Mouse (Mus musculus) heart, embryonic 11.5 days (tissue): Measurements from ENCODE around the gene Cenpo. TPM values are rescaled to one million over a fixed set of nuclear protein-coding genes. Genes with fewer than 3 reads are reported as not detected.
A peak's percentile ranks its signal among the peaks of the same experiment; 100 is the strongest.

Experiments
- ATAC-seq: fragments of 200-750 bp; cut with Nextera tagmentation; replicated peaks from 2 replicates; pipeline ENCODE4 v1.8.0; 2017; ENCODE audit warnings: moderate library complexity; ENCODE audit not compliant: insufficient number of reproducible peaks, low FRiP score, low TSS enrichment
- H3K27ac ChIP-seq: fragments of 300-500 bp; sonication (generic); 2 replicates; pipeline ENCODE4 v1.5.1; 2014; ENCODE audit warnings: mild to moderate bottlenecking, low read depth, low read length
- H3K27me3 ChIP-seq: fragments of 300-500 bp; sonication (generic); 2 replicates; pipeline ENCODE4 v1.6.1; 2014; ENCODE audit warnings: mild to moderate bottlenecking, low read length, mixed read lengths; ENCODE audit not compliant: control insufficient read depth, insufficient read depth
- H3K36me3 ChIP-seq: fragments of 300-500 bp; sonication (generic); 2 replicates; pipeline ENCODE4 v1.6.1; 2014; ENCODE audit warnings: mild to moderate bottlenecking, low read length, moderate library complexity, mixed read lengths; ENCODE audit not compliant: control insufficient read depth, insufficient read depth
- H3K4me1 ChIP-seq: fragments of 300-500 bp; sonication (generic); 2 replicates; pipeline ENCODE4 v1.6.1; 2014; ENCODE audit warnings: low read length; ENCODE audit not compliant: control insufficient read depth, insufficient read depth
- H3K4me2 ChIP-seq: fragments of 300-500 bp; sonication (generic); 2 replicates; pipeline ENCODE4 v1.6.1; 2014; ENCODE audit warnings: mild to moderate bottlenecking, moderate library complexity
- H3K4me3 ChIP-seq: fragments of 300-500 bp; sonication (generic); 2 replicates; pipeline ENCODE4 v1.5.1; 2014; ENCODE audit warnings: low read depth, low read length
- H3K9ac ChIP-seq: fragments of 300-500 bp; sonication (generic); 2 replicates; pipeline ENCODE4 v1.6.1; 2014; ENCODE audit warnings: mild to moderate bottlenecking, low read depth, low read length, moderate library complexity
- H3K9me3 ChIP-seq: fragments of 300-500 bp; sonication (generic); replicated peaks from 2 replicates; pipeline ENCODE4 v1.6.1; 2016; ENCODE audit warnings: low read length; ENCODE audit not compliant: control insufficient read depth
- WGBS: fragments of 180-500 bp; shearing (Covaris S2); extraction: QIAGEN DNeasy Blood & Tissue Kit; methylation state at CpG from one replicate; pipeline ENCODE4 v1.1.7; 2014; ENCODE audit not compliant: insufficient replicate concordance; 5-methylcytosine and 5-hydroxymethylcytosine counted together
- polyA plus RNA-seq: library from polyadenylated mRNA; unstranded; fragments of >200 nt; fragmentation: Nextera tagmentation; extraction: Ambion mirVana; gene quantifications from 2 replicates; pipeline ENCODE4 v1.2.1, GENCODE M21; 2014

The Cenpo gene
- polyA plus RNA-seq, 1 experiment from 2014 or later = 9.0 TPM

DNA sequence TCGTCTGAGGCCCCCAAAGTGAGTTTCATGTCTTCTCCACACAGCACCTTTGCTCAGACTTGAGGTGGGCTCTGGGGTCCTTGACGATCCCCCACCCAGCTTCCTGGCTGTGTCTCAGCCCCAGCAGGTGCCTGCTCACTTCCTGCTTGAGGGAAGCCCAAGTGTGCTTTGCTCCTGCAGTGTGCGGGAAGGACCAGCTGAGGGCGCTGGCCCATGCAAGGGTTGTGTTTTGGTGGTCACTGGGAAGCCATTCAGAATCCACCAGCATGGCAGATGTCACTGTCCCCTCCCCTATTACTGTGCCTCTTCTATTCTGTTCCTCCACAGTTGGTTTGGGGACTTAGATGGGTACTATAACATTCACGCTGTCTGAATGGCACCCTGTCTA is 45.0 kb downstream of the Cenpo start:
- H3K4me2 ChIP-seq = no peak overlapping the region
- H3K4me1 ChIP-seq = peaks cover 19% of the 10 kb centered on the region
- 54% methylated on average over 5 of the region's 5 CpGs for WGBS
- H3K9me3 ChIP-seq = no peaks in the 10 kb centered on the region
- no peaks in the 10 kb centered on the region for H3K36me3 ChIP-seq
- no peak for ATAC-seq
- H3K4me3 ChIP-seq = no peak overlapping the region
- H3K9ac ChIP-seq = no peak overlapping the region
- H3K27ac ChIP-seq = no peak overlapping the region
- no peaks in the 10 kb centered on the region for H3K27me3 ChIP-seq

DNA sequence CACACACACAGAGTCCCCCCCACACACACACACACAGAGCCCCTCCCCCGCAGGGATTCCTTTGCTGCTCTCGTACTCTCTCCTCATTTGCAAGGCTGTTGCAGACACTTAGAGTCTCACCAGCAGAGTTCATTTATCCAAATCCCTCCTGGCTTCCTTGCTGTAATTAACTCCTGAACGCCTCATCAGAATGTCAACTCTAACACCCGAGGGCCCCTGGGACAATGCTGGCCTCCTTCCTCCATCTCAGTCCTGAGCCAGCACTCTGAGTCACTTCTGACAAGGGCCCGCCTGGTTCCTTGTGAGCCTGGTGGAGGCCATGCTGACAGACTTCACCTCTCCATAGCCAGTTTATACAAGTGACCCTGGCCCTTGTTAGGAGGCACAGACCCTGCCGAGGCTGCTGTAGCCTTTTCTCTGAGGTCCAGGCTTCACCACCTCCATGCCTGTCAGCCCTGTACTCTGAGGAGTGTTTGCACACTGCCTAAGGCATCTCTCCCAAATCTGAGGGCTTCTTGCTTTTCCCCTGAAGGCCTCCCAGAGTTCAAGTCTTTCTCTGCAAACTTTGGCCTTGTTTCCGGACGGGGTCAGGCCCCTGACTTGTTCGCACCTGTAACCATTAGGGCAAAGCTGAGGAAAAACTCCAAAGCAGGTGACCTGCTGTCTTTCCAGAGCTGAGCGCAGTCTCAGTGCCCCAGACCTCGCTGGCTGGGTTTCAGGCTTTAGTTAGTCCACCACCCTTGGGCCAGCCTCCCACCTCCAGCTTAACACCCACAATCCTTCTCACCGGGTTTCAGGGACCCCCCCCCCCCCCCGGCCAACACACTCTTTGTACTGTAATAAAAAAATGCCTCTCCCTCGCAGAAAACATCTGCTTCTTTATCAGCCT is 45.7 kb downstream of the Cenpo start:
- Histone ChIP-seq H3K4me1 (peaks cover 16% of the 10 kb centered on the region), H3K36me3 (no peaks in the 10 kb centered on the region), H3K9ac (no peak overlapping the region), H3K9me3 (no peaks in the 10 kb centered on the region), H3K4me3 (no peak overlapping the region), H3K4me2 (no peak overlapping the region), H3K27me3 (no peaks in the 10 kb centered on the region), H3K27ac (peak overlapping the region; percentile 46; the same call in 1 of the 2 replicates)
- no peak for ATAC-seq
- WGBS = 38% methylated on average over 14 of the region's 14 CpGs

GRCm38 (mm10) chr12:4184648-4185047 is 49.4 kb downstream of the Cenpo start:
- no peak overlapping the region for H3K4me3 ChIP-seq
- H3K4me2 ChIP-seq = no peak overlapping the region
- H3K9me3 ChIP-seq = no peaks in the 10 kb centered on the region
- H3K27ac ChIP-seq = no peak overlapping the region
- ATAC-seq = no peak
- H3K4me1 ChIP-seq = peaks cover 4% of the 10 kb centered on the region; the same call in 1 of the 2 replicates
- H3K27me3 ChIP-seq = no peaks in the 10 kb centered on the region
- WGBS = 41% methylated on average over 2 of the region's 2 CpGs
- H3K36me3 ChIP-seq = no peaks in the 10 kb centered on the region
- H3K9ac ChIP-seq = no peak overlapping the region

DNA sequence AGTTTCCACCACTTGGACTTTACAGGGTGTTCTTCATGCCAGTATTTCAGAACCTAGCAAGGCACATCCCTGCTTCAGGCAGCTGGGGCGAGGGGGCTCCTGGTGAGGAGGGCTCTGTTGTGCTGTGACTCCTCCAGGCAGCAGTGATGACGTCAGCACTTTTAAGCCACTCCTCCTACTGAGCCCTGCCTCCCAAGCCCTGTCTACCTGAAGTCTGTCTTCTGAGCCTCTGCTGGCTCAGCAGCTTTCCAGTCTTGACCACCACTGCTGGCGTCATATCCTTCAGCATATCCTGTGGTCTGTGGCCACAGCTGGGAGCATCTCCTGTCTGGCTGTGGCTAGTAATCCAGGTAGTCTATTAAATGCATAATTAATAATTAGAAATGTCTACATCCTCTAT is 53.6 kb downstream of the Cenpo start:
- 54% methylated on average over 3 of the region's 3 CpGs for WGBS
- Histone ChIP-seq H3K9me3 (no peaks in the 10 kb centered on the region), H3K4me2 (no peak overlapping the region), H3K4me1 (no peaks in the 10 kb centered on the region), H3K9ac (no peak overlapping the region), H3K27ac (no peak overlapping the region), H3K4me3 (no peak overlapping the region), H3K36me3 (no peaks in the 10 kb centered on the region), H3K27me3 (no peaks in the 10 kb centered on the region)
- ATAC-seq = no peak

DNA sequence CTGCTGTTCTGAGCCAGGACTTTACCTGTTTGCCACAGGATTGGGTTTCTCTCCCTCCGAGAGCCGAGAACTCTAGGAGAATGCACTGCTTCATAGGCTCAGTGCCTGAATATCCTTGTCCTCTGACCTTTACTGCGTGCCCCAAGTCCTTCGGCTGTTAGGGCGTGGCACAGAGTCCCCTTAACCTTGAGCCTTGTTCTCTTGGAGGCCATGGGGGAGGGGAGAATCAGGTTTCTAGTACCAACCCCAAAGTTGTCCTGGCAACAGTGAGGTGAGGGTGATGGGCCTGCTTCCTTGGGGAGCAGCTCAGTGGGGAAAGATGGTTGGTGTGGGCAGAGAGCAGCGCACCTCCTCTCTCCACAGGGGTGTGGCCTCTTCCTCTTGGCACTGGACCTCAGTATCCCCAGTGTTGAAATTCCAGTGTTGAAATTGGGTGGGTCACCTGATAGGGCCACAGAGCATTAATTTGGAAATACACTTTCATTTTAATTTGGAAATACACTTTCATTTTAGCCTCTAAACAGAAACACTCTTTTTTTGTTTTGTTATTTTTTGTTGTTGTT is 54.3 kb downstream of the Cenpo start:
- Histone ChIP-seq H3K27ac (no peak overlapping the region), H3K4me2 (no peak overlapping the region), H3K9ac (no peak overlapping the region), H3K9me3 (no peaks in the 10 kb centered on the region), H3K4me3 (no peak overlapping the region), H3K27me3 (no peaks in the 10 kb centered on the region), H3K4me1 (no peaks in the 10 kb centered on the region), H3K36me3 (no peaks in the 10 kb centered on the region)
- 79% methylated on average over 6 of the region's 6 CpGs for WGBS
- ATAC-seq = no peak

DNA sequence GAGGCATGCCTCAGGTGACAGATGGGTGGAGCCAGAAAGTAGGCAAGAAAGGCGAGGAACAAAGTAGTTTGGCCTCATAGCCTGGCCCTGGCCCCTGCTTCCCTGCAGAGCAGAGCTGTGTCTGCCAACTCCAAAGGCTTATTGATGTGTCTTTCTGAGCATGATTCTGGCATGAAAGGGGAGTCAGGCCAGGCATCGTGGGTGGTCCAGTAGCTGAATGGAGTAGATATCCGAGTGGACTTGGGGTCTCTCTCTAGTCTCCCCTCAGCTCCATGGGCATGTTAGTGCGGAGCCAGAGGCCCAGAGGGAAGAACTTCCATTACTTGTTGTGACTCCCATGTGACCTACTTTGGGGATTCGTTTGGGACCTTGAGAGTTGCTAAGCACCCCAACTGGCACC is 55.3 kb downstream of the Cenpo start:
- WGBS = 65% methylated on average over 5 of the region's 5 CpGs
- Histone ChIP-seq H3K4me1 (no peaks in the 10 kb centered on the region), H3K9me3 (no peaks in the 10 kb centered on the region), H3K4me2 (no peak overlapping the region), H3K4me3 (no peak overlapping the region), H3K9ac (no peak overlapping the region), H3K36me3 (no peaks in the 10 kb centered on the region), H3K27me3 (no peaks in the 10 kb centered on the region), H3K27ac (no peak overlapping the region)
- no peak for ATAC-seq

GRCm38 (mm10) chr12:4173108-4173790 is 60.8 kb downstream of the Cenpo start:
- Histone ChIP-seq H3K4me3 (no peak overlapping the region), H3K4me2 (no peak overlapping the region), H3K36me3 (no peaks in the 10 kb centered on the region), H3K27me3 (no peaks in the 10 kb centered on the region), H3K9me3 (no peaks in the 10 kb centered on the region), H3K27ac (no peak overlapping the region), H3K9ac (no peak overlapping the region), H3K4me1 (no peaks in the 10 kb centered on the region)
- 81% methylated on average over 15 of the region's 15 CpGs for WGBS
- no peak for ATAC-seq

GRCm38 (mm10) chr12:4169622-4170021 is 64.5 kb downstream of the Cenpo start:
- no peak overlapping the region for H3K4me3 ChIP-seq
- no peak for ATAC-seq
- 86% methylated on average over 5 of the region's 5 CpGs for WGBS
- no peak overlapping the region for H3K27ac ChIP-seq
- H3K9me3 ChIP-seq = no peaks in the 10 kb centered on the region
- no peak overlapping the region for H3K9ac ChIP-seq
- H3K4me2 ChIP-seq = no peak overlapping the region
- H3K27me3 ChIP-seq = no peaks in the 10 kb centered on the region
- no peaks in the 10 kb centered on the region for H3K36me3 ChIP-seq
- no peaks in the 10 kb centered on the region for H3K4me1 ChIP-seq
